Mouse (Mus musculus) ES-E14 (cell line): Measurements from ENCODE around the gene Hectd1. TPM values are rescaled to one million over a fixed set of nuclear protein-coding genes. Genes with fewer than 3 reads are reported as not detected.
A peak's percentile ranks its signal among the peaks of the same experiment; 100 is the strongest.

Experiments used
- DNase-seq: peaks from one replicate; pipeline ENCODE4 v3.0.0-alpha.2; 2013; ENCODE audit warnings: low read depth, low spot score
- H3K27ac ChIP-seq: 2 replicates; pipeline ENCODE4 v1.5.1; 2012; ENCODE audit warnings: low read depth, mild to moderate bottlenecking, low read length, moderate library complexity, mixed read lengths; ENCODE audit not compliant: poor library complexity, insufficient read depth, severe bottlenecking
- H3K36me3 ChIP-seq: 2 replicates; pipeline ENCODE4 v1.6.1; 2012; ENCODE audit warnings: mild to moderate bottlenecking, low read length, moderate library complexity, mixed read lengths; ENCODE audit not compliant: control insufficient read depth, poor library complexity, insufficient read depth, severe bottlenecking
- H3K4me1 ChIP-seq, 2 experiments: fragments of 150-350 bp in 1 of 2; sonication (generic) in 1 of 2; 2 replicates each; pipeline ENCODE4 v1.6.1; 2012; ENCODE audit warnings: low read length in 2 of 2, mild to moderate bottlenecking in 1 of 2, mixed read lengths in 1 of 2; ENCODE audit not compliant: control insufficient read depth in 2 of 2, insufficient read depth in 2 of 2, poor library complexity in 1 of 2
- H3K4me3 ChIP-seq, 2 experiments: fragments of 150-350 bp in 1 of 2; sonication (generic) in 1 of 2; 2 replicates each; pipeline ENCODE4 v1.5.1; 2012; ENCODE audit warnings: low read length in 2 of 2, low read depth in 1 of 2, mild to moderate bottlenecking in 1 of 2, mixed read lengths in 1 of 2; ENCODE audit not compliant: insufficient read depth in 1 of 2, poor library complexity in 1 of 2, severe bottlenecking in 1 of 2
- H3K9ac ChIP-seq: 2 replicates; pipeline ENCODE4 v1.6.1; 2012; ENCODE audit warnings: low read depth, mild to moderate bottlenecking, low read length, mixed read lengths; ENCODE audit not compliant: poor library complexity, insufficient read depth, severe bottlenecking
- H3K9me3 ChIP-seq: fragments of 150-350 bp; sonication (generic); 2 replicates; pipeline ENCODE4 v1.6.1; 2012; ENCODE audit warnings: low read depth, mild to moderate bottlenecking, low read length; ENCODE audit not compliant: control insufficient read depth, insufficient read depth
- CHD2 ChIP-seq: IDR thresholded peaks from 2 replicates; pipeline ENCODE4 v1.6.1; 2014; ENCODE audit warnings: mild to moderate bottlenecking, low read depth, low read length, inconsistent platforms
- HCFC1 ChIP-seq: IDR thresholded peaks from 2 replicates; pipeline ENCODE4 v1.6.1; 2012; ENCODE audit warnings: low read length, inconsistent platforms, borderline replicate concordance; ENCODE audit not compliant: insufficient read depth
- MAFK ChIP-seq: IDR thresholded peaks from 2 replicates; pipeline ENCODE4 v1.6.1; 2014; ENCODE audit warnings: mild to moderate bottlenecking, low read depth, low read length, inconsistent platforms; ENCODE audit not compliant: insufficient read depth
- ZC3H11A ChIP-seq: IDR thresholded peaks from 2 replicates; pipeline ENCODE4 v1.6.1; 2012; ENCODE audit warnings: low read depth, mild to moderate bottlenecking, inconsistent platforms, low read length, borderline replicate concordance
- ZNF384 ChIP-seq: IDR thresholded peaks from 2 replicates; pipeline ENCODE4 v1.6.1; 2012; ENCODE audit warnings: low read depth, low read length, inconsistent platforms
- in situ Hi-C, 2 experiments: fragments of 600-800 bp; cut with MboI; formaldehyde crosslinking; loops; one replicate each; pipeline ENCODE4 v1.15.1; 2025; ENCODE audit warnings: low sequenced_read_pairs in 2 of 2, inconsistent platforms in 1 of 2; ENCODE audit not compliant: unreplicated experiment in 2 of 2
- total RNA-seq: library from RNA; depleted of rRNA; stranded (reverse); fragments of 300-350 nt; gene quantifications from 2 replicates; pipeline ENCODE4 v1.2.3, GENCODE M21; 2012

Gene Hectd1
- total RNA-seq, 1 experiment = 45.1 TPM

DNA sequence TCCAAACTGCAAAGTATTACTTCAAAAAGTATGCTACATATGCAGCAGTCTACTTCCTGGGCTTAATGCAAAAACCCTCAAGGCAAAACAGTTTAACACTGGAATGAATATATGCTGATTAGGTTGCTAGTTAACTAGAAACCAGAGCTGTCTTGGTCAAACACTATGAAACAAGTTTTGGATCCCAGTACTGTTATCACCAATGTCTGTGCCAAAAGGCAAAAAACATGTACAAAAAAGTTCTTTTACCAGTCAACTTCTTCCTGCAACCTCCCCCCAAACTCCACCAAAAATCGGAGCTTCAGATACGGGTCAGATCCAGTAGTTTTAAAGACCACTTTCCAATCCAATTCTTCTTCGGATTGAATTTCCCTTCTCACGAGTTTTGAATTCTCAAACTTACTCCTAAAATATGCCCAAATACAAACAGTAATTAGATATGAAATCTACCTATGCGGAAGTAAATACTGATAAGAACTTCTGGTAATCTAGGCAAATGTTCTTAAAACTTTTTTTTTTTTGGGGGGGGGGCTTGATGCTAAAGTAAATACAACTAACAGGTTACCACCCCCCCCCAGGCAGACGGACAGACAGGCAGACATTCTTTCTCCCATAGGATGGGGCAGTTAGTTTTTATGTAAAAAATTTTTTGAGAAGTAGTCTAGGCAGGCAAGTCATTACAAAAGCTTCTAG lies 1.2 kb downstream of the Hectd1 start:
- Histone ChIP-seq H3K36me3 (no peaks in the 10 kb centered on the region), H3K27ac (no peak overlapping the region), H3K9me3 (no peaks in the 10 kb centered on the region), H3K4me1 (0 out of 4 replicates have a peak, but pooled peaks cover 0 to 3% of the 10 kb centered on the region in 2 experiments), H3K4me3 (peak overlapping the region; percentile 70 to 74), H3K9ac (peak overlapping the region; percentile 78)
- DNase-seq = no peak
- TF ChIP-seq HCFC1 = no peak
- TF ChIP-seq ZNF384 = no peak
- no peak for TF ChIP-seq CHD2
- TF ChIP-seq MAFK = no peak
- no peak for TF ChIP-seq ZC3H11A
- in situ Hi-C loops = no loop called here

DNA sequence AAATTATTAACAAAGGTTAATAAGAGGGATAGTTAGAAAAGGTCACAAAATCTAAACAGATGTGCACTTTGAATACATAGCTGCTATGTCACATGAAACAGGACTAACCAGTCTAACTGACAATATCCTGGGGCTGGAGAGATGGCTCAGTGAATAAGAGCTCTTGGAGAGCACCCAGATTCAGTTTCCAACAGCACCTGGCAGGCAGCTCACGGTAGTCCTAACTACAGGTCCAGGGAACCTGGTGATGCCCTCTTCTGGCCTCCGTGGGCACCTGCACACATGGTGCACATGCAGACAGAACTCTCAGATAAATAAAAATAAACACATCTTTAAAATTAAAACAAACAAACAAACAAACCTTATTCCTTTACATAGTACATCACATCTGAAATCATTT lies 4.0 kb downstream of the Hectd1 start:
- Histone ChIP-seq H3K9me3 (no peaks in the 10 kb centered on the region), H3K36me3 (no peaks in the 10 kb centered on the region), H3K4me3 (no peak overlapping the region), H3K27ac (no peak overlapping the region), H3K4me1 (0 out of 4 replicates have a peak, but pooled peaks cover 0 to 3% of the 10 kb centered on the region in 2 experiments), H3K9ac (no peak overlapping the region)
- DNase-seq = no peak
- TF ChIP-seq ZC3H11A (no peak), MAFK (no peak)
- in situ Hi-C loops = no loop called here

DNA sequence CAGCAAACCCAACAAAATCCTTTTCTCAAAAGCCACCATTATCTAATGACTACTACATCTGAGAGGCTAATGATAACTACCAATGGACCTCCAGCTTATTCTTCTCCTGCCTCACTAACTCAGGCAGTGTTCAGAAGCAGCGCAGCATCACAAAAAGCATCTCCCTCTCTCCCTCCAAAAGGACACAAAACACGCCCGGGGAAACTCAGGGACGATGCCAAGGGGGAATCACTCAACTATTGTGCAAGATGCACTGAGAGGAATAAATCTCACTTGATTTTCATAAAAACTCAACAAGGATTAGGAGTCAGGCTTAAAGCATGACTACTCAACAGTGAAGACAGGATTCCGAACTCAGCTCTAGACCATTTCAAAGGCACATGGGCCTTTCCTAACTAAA lies 6.0 kb downstream of the Hectd1 start:
- no peak for TF ChIP-seq MAFK
- Histone ChIP-seq H3K36me3 (no peaks in the 10 kb centered on the region), H3K9me3 (no peaks in the 10 kb centered on the region), H3K27ac (no peak overlapping the region), H3K9ac (no peak overlapping the region), H3K4me3 (no peak overlapping the region), H3K4me1 (0 out of 4 replicates have a peak, but pooled peaks cover 0 to 3% of the 10 kb centered on the region in 2 experiments)
- DNase-seq = no peak
- in situ Hi-C loops = no loop called here

DNA sequence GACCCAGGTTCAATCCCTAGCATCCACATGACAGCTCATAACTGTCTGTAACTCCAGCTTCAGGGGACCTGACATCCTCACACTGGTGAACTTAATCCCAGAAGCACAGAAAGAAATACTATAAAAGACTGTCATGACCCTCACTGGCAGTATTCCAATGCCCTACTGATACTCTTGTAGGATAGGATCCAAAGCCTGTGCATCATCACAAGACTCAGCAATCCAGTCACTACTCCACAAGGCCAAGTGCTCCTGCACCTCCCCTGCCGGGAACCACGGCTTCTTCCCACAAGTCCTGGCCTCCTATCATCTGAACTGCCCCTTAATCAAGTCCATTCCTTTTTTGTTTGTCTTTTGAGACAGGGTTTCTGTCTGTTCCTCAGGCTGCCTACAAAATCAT lies 6.5 kb downstream of the Hectd1 start:
- no peak for TF ChIP-seq ZC3H11A
- no peak for TF ChIP-seq ZNF384
- TF ChIP-seq HCFC1 = no peak
- TF ChIP-seq MAFK = no peak
- no peak for TF ChIP-seq CHD2
- no peak overlapping the region for H3K27ac ChIP-seq
- no peaks in the 10 kb centered on the region for H3K4me1 ChIP-seq
- H3K4me3 ChIP-seq = no peak overlapping the region
- H3K9ac ChIP-seq = no peak overlapping the region
- no peaks in the 10 kb centered on the region for H3K36me3 ChIP-seq
- H3K9me3 ChIP-seq = no peaks in the 10 kb centered on the region
- in situ Hi-C loops = no loop called here
- no peak for DNase-seq

DNA sequence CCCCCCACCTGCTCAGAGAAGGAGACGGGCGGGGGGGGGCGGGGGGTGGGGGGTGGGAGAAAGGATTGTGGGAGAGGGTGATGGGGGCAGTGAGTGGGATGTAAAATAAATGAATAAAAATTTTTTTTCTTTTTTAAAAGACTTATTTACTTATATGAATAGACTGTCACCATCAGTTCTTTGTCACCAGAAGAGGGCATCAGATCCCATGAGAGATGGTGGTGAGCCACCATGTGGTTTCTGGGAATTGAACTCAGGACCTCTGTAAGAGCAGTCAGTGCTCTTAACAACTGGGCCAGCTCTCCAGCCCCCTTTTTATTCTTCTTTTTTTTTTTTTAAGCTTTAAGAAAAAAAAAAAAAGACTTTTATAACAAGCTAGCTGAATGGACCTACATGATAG lies 7.1 kb downstream of the Hectd1 start:
- Histone ChIP-seq H3K36me3 (no peaks in the 10 kb centered on the region), H3K9ac (no peak overlapping the region), H3K4me1 (no peaks in the 10 kb centered on the region), H3K4me3 (no peak overlapping the region), H3K27ac (no peak overlapping the region), H3K9me3 (no peaks in the 10 kb centered on the region)
- DNase-seq = no peak
- in situ Hi-C loops = no loop called here
- TF ChIP-seq HCFC1 = no peak
- no peak for TF ChIP-seq MAFK
- TF ChIP-seq ZC3H11A = no peak
- no peak for TF ChIP-seq ZNF384
- TF ChIP-seq CHD2 = no peak
